Mouse (Mus musculus) adrenal gland (tissue): ENCODE results near the gene Mybpc3.

Source experiments
- intact Hi-C: fragments of 180-260 bp; cut with DNase I; formaldehyde crosslinking; loops from one replicate; pipeline ENCODE4 v1.15.1; 2025

The Mybpc3 gene

GRCm38 (mm10) chr2:91119551-91119950 is 1.6 kb downstream of the Mybpc3 start:
- intact Hi-C loops: loop anchor here (5.0 kb wide), 4 partner anchors 33 to 363 kb away; no protein-coding TSS in a partner anchor

DNA sequence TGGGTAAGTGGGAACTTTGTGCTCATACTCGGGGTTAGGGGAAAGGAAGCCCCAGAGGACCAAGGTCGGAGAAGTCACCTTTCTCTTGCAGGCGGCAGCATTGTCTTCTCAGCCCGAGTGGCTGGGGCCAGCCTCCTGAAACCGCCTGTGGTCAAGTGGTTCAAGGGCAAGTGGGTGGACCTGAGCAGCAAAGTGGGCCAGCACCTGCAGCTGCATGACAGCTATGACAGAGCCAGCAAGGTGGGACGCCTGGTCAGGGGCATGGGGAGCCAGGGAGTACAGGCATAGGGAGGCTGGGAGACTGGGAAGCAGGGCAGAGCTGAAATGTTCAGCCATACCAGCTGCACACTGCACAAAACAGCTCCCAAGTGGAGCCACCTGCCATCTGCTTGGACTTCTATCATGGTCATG is 2.3 kb downstream of the Mybpc3 start:
- intact Hi-C loops: no loop called here

GRCm38 (mm10) chr2:91121011-91121410 is 3.1 kb downstream of the Mybpc3 start:
- intact Hi-C loops: no loop called here

DNA sequence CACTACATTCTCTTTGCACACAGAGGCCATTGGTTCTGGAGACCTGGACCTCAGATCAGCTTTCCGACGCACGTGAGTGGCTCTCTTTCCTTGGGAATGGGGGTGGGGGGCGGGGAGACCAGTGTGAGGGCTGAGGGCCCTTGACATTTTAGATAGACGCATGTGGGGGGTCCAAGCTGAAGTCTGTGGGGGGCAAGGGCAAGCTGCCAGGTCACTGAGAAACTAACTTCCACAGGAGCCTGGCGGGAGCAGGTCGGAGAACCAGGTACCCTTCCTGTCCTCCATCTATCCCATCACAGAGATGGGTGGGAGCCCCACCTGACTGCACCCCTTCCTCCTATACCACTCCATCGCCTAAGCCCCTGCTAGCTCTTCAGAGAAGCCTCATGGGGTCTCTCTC is 3.6 kb downstream of the Mybpc3 start:
- intact Hi-C loops: no loop called here

GRCm38 (mm10) chr2:91123521-91123920 is 5.6 kb downstream of the Mybpc3 start:
- intact Hi-C loops: no loop called here

- intact Hi-C loops: no loop called here
Observed at GRCm38 (mm10) chr2:91125101-91125500, 7.2 kb downstream of the Mybpc3 start.

DNA sequence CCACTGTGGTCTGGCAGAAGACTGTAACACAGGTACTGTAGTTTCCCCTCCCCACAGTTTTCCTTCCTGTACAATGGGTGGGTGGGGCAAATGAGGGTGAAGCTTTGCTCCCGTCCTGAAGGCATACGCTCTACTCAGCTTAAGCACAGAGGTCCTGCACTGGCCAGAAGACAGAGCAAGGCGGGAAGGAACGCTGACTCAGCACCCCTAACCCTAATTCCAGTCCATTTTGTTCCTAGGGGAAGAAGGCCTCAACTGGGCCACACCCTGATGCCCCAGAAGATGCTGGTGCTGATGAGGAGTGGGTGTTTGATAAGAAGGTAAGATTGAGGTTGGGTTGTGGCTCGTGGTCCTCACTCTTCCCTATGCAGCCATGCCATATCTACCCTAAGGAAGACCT is 10.8 kb downstream of the Mybpc3 start:
- intact Hi-C loops: no loop called here

DNA sequence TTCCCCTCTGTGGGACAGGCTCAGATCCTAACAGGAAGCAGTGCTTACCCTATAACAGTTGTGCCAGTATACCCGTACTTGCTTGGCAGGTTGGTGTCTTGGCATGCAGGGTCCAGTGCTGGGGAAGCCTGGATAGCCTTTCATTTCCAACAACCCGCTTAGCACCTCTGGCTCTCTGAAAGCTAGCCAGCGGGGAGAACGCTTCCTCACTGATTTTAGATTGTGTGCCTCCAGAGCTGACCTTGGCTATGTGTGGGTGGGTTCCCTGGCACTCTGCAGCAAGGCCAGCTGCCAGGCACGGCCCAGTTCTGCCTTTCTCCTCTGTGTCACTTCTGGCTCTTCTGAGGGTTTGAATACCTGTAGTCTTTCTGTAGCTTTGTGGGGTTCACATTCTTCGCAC is 12.2 kb downstream of the Mybpc3 start:
- intact Hi-C loops: no loop called here

DNA sequence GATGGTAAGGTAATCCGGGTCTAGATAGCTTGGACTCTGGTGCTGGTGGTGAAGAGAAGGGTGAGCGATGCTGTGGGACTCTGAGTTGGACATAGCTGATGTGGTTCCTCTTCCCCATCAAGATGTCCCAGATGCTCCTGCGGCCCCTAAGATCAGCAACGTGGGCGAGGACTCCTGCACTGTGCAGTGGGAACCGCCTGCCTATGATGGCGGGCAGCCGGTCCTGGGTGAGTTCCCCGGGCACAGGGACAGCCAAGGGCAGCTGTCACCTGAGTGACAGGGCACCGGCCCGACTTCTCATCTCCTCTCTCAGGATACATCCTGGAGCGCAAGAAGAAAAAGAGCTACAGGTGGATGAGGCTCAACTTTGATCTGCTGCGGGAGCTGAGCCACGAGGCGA is 13.3 kb downstream of the Mybpc3 start:
- intact Hi-C loops: no loop called here

DNA sequence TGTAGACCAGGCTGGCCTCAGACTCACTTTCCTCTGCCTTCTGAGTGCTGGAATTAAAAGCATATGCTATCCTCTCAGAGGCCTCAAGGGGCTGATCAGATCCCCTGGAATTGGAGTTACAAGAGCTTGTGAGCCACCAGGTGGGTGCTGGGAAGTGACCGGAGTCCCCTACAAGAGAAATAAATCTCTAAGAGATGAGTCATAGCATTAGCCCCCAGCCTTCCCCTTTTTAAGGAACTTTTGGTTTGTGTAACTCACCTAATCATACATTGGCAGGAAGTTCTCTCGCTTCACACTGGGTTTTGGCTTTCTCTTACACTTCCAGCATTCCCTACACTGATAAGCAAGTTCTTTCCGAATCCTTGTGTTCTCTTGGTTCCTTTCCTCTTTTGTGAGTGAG is 14.1 kb downstream of the Mybpc3 start:
- intact Hi-C loops: no loop called here

GRCm38 (mm10) chr2:91136513-91137412 is 18.8 kb downstream of the Mybpc3 start:
- intact Hi-C loops: no loop called here

- intact Hi-C loops: no loop called here
Observed at GRCm38 (mm10) chr2:91137481-91137880, 19.5 kb downstream of the Mybpc3 start.

DNA sequence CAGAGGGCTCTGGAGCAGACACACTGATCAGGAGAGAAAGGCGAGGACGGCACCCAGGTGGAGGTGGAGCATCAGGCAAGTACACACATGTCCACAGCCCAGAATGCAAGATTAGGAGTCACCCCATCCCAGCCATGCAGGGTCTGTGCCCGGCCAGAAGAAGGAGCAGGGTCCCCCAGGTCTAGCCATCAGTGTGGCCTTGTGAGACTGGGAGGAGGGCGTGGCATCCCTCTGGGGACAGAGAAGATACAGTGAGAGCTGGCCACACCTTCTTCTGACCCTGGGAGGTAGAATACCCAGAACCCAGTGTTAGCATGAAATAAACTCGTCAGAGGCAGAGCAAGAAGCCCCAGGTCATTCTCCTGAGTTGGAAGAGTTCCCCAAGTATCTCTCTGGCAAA is 21.4 kb downstream of the Mybpc3 start:
- intact Hi-C loops: no loop called here

DNA sequence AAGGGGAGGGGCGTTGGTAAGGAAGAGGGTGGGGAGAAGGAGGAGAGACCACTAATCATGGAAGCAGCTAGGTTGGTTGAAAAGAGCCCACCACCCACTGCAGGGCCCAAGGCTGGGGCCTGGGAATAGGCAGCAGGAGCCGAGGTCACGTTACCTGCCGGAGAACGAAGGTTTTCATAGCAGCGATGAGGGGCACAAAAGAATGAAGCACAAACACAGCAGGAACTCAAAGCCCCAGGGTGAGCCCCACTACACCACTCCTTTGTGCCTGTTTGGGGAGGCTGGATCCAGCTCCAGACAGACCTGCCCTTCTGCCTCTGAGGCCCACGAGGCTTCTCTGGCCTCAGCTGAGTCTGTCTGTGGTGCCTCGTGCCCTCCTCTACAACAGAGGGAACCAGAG is 21.8 kb downstream of the Mybpc3 start:
- intact Hi-C loops: no loop called here

DNA sequence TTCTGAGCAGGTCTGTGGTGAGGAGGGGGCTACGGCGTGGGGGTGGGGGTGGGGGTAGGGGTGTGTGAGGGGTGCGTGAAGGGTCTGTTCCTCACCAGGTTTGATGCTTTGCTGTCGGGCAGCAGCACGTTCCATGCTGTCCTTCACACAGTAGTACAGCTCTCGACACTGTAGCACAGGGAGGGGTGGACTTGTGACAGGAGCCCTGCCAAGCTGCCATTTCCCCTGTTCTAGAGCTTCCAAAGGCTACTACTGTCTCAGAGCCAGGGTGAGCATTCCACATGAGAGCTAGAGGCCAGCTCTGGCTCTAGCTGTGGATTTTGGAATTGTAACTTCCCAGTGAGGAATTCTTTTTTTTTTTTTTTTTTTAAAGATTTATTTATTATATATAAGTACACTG is 25.0 kb downstream of the Mybpc3 start:
- intact Hi-C loops: no loop called here

GRCm38 (mm10) chr2:91143401-91143800 is 25.5 kb downstream of the Mybpc3 start:
- intact Hi-C loops: no loop called here

DNA sequence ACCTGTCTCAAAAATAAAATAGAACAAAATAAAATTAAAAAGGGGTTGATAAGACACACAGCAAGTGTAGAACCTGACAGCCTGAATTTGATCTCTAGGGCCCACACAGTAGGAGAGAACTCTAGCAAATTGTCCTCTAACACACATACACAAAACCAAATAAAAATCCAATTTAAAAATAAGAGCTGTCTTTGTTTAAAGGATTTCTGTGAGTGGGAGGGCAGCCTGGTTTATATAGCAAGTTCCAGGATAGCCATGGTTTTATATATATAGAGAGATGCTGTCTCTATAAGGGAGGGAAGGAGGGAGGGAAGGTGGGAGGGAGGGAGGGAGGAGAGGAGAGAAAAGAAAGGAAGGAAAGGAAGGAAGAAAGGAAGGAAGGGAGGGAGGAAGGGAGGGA is 30.2 kb downstream of the Mybpc3 start:
- intact Hi-C loops: no loop called here

GRCm38 (mm10) chr2:91151331-91151730 is 33.4 kb downstream of the Mybpc3 start:
- intact Hi-C loops: loop anchor here (5.0 kb wide), 1 partner anchor 34 kb away; the partner anchor contains the start of gene Mybpc3

- intact Hi-C loops: loop anchor here (5.0 kb wide), 1 partner anchor 36 kb away; the partner anchor contains the start of gene Mybpc3
Observed at GRCm38 (mm10) chr2:91152885-91153377, 35.0 kb downstream of the Mybpc3 start.

- intact Hi-C loops: loop anchor here (5.0 kb wide), 1 partner anchor 37 kb away; the partner anchor contains the start of gene Mybpc3
Observed at GRCm38 (mm10) chr2:91154091-91154490, 36.1 kb downstream of the Mybpc3 start.

DNA sequence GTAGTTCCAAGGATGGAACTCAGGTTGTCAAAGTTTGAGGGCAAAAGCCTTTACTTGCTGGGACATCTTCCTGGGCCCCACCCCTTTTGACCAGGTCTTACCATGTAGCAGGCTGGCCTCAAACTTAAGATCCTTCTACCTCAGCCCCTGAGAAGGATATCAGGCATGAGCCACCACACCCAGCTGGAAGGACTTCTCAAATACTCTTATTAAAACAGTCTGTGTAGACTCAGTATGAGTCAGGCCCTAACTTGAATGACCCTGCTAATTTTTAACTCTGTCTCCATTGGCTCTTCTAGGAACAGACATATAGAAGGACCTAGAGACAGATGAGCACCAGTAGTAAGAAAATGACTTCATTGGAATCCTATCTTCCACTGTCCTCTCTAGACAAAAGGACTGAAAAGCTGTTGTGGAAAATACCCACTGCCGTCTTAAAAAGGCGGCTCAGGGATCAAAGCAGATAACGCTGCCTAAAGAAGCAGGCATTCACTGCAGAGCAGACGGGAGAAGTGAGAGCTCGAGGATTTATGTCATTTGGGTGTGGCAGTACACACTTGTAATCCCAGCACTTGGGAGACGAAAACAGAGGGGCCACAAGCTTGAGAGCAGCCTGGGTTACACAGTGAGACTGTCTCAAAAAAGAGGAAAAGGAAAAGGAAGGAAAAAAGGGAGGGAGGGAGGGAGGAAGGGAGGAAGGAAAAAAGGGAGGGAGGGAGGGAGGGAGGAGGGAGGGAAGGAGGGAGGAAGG is 39.2 kb downstream of the Mybpc3 start:
- intact Hi-C loops: no loop called here

DNA sequence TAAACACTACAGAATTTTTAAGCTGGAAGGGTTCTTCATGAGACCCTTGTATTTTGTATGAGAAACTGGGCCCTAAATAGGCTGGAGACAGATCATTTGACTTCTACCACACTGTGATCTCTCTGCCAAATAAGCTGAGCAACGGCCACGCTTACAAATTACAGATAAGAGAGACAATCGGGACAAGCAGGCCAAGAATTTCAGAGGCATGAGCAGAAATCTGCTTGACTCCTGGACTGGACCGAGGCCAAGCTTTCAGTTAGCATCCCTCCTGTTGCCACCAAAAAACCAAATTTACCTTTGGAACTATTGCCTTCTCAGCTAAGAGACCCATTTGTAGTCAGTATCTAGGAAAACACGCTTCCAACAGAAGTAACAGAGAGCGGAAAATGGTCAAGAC is 42.6 kb downstream of the Mybpc3 start:
- intact Hi-C loops: no loop called here
